Mouse (Mus musculus): Measurements from ENCODE around the gene Armc8.

The Armc8 gene

DNA sequence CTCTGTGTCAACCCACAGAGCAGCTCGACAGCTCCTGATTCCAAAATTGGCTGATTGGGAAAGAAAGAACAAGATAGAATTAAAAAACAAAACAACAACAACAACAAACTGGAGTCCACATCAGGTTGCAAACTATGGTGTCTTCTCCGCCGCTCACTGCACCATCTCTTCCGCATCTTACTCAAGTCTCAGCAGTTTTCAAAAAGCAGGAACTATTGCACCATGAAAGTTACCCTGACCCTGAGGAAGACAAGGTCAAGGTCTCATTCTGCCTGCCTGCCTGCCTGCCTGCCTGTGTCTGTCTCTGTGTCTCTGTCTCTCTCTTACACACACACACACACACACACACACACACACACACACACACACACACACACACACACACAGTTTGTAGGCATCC lies 69.4 kb downstream of the Armc8 start:
- DNase-seq (ENCODE audit: low spot score): no peak

DNA sequence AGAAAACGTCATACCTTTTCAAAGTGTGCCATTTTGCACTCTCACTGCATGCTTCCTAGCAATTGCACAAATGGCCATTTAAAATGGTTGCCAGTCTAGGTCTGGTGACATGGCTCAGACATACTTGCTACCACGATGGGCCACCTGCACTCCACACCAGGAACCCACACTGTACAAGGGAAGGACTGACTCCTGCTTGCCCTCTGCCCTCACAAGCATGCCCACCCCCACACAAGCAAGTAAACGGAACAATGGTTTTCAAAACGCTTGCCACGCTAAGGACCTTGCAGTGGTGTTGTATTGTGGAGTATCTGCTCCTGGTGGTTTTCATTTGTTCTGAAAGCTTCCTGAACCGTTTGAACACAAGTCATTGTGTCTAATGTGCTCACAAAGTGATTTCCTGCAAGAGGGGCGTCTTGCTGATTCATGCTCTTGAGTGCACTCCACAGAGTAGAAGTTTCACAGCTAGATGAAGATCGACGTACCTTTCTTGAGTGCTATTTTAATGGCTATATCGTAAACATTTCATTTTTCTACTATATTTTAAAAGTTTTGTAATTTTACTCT lies 76.0 kb downstream of the Armc8 start:
- DNase-seq (ENCODE audit: low spot score): no peak

DNA sequence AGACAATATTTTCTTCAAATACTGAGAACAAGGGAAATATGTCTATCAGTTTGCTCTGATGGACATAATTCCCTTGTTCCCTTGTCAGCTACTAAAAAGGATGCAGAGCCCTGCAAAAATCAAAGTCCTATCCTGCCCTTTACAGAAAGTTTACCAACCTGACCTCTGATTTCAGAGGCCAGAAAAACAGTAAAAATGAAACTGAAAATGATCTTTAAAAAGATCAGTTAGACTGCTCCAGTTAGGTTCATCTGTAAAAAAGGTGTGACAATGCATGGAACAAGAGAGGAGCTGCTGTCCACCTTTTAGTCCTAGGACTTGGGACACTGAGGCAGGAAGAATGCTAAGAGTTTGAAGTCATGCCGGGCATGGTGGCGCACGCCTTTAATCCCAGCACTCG lies 77.6 kb downstream of the Armc8 start:
- no peak for DNase-seq (ENCODE audit: low spot score)

DNA sequence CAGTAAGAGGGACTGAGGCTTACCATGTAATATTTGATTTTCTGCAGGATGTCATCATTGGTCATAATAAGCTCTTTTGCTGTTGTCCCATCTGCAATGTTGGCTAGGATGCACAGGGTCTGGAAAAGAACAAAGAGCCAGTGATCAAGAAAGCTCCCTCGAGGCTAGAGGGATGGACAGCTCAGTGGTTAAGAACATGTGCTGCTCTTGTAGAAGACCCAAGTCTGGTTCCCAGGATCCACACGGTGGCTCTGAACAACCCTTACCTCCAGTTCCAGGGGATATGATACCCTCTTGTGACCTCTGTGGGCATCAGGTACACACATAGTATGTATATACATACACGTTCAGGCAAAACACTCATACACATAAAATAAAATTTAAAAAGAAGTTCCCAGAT lies 80.9 kb downstream of the Armc8 start:
- no peak for DNase-seq (ENCODE audit: low spot score)

DNA sequence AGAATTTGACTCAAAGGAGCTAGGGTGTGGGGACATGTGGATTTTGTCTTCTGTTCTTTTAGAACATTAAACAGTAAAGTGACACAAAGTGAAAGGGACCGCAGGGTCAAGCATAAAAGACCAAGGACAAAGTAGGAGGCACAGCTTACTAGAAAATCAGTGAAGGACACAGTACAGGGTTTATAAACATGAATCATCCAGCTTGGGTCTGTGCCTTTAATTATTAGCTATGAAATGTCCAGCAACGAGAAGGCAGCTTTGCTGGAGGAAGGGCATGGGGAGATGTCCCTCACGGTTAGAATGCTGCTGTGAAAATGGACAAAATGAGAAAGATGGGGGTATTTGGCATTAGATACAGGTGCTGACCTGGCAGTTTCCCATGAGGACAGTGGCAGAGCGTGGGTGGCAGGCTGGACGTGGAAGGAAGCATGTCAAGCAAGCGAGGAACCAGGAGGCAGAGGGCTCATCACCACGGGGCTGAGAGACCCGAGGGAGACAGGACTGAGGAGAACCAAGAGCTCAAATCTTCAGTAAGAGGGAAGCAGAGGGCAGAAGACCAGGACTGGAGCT lies 81.5 kb downstream of the Armc8 start:
- DNase-seq (ENCODE audit: low spot score): no peak

DNA sequence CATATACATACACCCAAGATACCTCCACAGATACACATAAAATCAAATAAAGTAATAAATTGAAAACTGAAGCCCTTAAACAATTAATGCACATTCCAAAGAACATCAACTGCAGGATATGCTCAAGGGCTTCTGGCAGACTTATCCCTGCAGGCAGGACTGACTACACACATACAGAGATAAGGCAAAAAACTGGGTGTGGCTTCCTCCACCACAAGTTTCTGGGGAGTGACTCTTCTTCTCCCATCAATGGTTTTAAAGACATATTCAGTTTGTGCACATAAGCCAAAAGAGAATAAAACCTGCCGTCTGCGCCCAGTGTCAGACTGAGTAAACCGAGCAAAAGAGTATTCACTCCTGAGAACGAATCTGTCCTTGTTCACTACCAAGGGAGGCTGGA lies 83.6 kb downstream of the Armc8 start:
- no peak for DNase-seq (ENCODE audit: low spot score)

DNA sequence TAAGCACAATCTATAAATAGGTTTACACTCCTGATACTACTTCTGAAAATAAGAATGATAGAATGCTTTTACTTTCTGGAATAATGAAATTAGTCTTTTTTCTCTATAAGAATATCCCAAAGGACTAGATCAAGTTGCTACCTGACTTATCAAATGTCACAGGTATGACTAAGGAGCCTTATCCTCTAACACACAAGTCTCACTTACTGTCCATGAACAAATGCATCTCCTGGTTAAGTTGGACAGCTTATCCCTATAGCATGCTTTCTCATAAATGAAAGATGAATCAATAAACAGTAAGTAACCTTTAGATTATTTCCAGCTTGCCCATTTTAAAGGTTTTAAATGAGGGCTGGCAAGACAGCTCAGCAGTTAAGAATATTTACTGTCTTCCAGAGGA lies 84.1 kb downstream of the Armc8 start:
- DNase-seq (ENCODE audit: low spot score): no peak

DNA sequence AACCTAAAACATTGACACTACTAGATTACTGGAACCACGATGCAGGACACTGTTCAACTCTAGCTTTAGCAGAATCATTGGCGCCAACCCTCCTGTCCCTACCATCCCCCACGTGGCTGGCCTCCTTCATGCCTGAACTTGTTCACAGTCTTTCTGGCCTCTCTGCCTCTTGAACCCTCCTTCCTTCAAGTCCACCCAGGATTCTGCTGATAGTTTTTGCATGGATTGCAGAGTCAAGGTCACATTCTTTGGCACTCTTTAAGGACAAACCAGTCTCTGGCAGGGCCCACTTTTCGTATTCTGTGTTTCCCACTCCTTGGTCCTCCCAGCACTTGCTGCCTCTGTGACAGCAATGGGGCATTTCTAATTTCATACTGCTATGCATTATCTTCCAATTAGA lies 85.5 kb downstream of the Armc8 start:
- no peak for DNase-seq (ENCODE audit: low spot score)

DNA sequence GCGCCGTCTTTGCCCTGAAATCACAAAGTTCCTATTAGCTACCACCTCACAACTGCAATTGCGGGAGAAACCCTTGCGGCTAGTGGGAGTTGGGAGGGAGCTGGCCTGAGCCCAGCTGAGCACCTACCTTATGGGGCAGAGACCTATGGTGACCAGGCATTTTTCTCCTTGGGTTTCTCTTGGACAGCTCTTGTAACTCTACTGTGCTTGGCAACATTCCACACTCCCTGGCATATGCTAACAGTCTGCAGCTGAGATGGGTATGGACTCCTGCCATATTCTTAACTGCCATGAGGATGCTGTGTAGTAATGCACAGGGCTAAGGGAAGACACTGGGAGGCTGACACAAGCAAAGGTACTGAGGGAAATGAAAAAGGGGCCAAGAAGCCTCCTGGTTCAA lies 87.9 kb downstream of the Armc8 start:
- DNase-seq (ENCODE audit: low spot score): no peak

DNA sequence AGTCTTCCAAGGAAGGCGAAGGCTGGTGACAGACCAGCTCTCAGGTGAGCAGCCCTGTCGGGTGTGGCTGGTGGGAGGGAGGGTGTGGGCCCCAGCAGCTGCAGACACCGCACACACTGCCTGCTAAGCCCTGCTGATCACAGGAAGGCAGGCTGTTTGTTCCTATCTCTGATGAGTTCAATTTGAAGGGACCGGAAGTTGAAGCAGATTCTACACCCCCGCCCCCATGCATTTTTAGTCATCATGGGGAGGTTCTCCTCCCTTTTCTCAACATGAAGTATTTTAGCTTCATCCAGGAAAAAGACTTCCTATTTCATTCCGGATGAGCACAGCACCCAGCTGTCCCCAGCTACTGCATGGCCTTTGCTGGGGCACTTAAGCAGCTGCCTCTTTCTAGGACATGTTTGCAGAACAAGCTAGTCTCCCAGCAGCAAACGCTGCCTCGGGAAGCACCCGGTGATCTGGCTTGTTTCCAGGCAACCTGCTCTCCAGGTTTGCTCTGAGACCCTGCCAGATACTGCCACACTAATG lies 89.5 kb downstream of the Armc8 start:
- DNase-seq (ENCODE audit: low spot score): peak; percentile 40

DNA sequence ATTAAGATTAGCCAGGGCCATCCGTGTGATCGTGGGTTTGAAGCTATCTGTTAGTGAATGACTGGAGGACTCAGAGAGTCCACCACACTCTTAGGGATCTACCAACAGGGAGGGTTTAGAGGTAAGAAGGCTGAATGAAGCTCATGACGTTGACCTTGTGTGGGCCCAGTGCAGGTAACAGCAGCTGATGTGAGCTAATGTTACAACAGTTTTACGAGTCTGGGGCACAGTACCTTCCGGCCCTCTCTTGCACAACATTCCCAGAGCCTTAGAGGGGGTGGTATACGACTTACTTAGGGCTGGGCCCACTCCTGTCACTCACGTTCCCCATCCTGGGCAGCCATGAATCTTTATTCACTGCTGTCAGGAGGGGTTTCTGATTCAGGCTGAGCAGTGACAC lies 97.4 kb downstream of the Armc8 start:
- DNase-seq (ENCODE audit: low spot score): no peak

DNA sequence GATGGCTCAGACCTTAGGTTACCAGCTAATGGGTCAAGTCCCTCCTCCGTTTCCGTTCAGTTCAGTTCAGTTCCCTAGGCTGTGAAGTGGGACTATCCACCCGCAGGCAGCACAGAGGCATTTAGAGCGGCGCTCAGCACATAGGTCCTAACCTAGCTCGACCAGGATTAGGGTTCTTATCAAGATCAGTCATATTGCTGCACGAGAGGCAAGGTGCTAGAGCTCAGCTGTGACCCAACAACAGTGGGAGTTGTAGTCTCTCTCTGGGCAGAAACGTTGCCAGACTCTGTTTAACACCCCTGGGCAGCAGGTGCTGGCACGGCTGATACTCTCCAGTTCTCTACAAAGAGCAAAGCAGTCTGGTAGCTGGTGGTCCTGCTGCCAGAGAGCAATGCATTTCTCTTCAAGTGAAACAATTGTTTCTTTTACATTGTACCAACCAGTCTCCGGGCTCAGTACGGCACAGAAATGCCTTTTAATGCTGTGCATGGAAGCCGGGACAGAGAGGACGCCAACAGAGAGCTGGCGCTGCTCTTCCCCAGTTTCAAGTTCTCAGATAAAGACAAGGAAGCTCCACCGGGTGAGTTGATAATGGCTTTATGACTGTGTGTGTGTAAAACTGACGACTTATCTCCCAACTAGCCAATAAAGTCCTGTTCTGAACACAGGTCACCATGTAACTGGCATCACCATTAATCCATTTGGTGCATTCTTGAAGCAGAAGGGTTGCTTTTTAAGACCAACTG lies 98.2 kb downstream of the Armc8 start:
- DNase-seq (ENCODE audit: low spot score): no peak

DNA sequence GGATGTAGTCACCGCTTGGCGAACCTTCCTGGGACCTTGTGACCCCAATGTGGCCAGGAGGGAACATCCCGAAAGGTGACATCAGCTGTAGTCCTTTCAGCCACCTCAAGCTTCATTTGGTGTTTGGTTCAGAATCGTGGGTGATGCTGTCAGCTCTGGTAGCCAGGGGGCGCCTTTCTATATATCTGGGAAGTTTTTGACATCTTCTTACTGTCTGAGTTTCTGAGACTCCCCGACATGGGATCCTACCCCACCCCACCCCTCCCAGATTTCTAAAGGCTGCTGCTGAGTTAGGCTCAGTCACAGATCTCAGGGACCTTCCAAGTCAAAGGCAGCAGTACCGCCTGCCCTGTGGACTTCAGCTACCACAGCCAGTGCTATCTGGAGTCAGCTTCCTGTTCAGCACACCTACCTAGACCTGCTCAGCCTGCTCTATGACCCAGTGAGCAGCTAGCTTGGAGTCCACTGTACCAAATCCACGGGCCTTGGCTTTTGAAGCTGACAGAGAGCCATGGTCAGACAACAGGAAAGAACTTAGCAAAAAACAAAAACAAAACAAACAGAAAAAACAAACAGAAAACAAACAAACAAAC lies 98.9 kb downstream of the Armc8 start:
- DNase-seq (ENCODE audit: low spot score): peak; percentile 19

DNA sequence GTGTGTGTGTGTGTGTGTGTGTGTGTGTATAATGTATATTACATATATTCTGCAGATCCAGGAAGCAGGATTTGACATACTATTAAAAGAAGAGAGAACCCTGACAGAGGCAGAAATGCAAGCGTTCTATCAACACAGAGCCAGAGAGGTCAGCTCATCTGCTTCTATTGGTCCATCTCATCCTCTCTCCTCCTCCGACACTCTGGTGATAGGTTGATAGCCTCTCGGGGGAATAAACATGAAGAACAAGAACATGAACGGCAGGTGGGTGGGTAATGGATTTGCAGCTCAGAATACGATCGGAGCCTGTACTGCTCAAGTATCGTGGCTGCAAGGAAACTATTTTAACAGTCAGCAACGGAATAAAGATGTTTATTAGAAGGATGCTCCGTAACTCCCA lies 100.1 kb downstream of the Armc8 start:
- DNase-seq (ENCODE audit: low spot score): no peak

DNA sequence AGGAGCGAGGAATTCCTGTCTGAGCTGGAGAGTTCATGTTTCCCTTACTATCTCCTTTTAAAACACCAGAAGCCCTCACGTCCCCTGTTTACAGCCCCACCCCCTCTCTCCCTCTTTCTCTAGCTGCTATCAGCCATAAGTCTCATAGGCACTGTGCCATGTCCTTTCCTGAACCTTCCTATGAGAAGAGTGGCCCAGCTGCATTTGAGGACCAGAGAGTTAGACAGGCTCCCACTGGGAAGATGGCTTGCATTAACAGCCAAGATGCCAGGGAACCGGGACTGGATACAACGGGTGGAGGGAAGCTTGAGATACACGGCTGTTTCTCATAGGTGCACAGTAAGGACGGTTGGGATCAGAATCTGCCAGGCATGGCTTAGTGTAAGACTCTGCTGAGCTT lies 103.8 kb downstream of the Armc8 start:
- no peak for DNase-seq (ENCODE audit: low spot score)

DNA sequence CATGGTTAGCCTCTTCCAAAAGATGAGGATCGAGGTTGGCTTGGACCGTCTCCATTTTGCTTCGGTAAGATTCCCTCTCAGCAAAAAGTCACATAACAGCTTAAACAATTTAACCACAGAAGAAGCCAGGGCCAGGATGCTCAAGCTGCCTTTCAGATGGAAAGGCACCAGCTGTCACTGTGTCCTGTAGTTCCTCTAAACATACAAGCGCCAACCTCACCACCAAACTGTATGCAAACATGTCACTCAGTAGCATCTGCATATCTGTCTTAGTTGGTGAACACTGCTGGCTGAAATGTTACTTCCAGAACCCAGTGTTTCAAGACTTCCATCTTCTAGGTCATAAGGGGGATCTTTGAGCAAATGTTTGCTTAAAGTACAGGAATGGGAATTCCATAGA lies 109.0 kb downstream of the Armc8 start:
- no peak for DNase-seq (ENCODE audit: low spot score)

DNA sequence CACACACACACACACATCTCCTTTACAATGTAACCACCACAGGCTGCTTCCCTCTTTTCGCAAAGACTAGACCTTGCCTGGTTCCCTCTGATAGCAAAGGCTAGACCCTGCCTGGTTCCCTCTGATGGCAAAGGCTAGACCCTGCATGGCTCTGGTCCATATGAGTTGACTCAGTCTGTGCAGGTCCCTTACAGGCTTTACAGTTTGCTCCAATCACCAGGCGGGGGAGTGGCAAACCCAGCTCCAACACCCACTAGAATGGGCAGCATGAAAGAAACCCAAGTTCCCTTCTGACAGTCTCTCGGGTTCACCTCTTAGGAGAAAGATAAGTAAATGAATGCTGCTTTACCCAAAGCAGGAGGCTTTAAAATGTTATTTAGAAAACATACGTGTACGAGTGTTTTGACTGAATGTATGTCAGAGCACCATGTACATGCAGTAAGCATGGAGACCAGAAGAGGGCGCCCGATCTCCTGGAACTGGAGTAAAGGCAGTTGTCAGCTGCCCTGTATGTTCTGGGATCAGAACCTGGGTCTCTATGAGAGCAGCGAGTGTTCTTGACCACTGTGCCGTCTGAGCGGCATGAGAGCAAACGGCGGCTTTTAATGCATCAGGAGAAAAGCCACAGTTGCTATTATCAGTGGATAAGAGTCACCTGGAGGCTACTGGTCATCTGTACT lies 110.0 kb downstream of the Armc8 start:
- DNase-seq (ENCODE audit: low spot score): peak; percentile 56

DNA sequence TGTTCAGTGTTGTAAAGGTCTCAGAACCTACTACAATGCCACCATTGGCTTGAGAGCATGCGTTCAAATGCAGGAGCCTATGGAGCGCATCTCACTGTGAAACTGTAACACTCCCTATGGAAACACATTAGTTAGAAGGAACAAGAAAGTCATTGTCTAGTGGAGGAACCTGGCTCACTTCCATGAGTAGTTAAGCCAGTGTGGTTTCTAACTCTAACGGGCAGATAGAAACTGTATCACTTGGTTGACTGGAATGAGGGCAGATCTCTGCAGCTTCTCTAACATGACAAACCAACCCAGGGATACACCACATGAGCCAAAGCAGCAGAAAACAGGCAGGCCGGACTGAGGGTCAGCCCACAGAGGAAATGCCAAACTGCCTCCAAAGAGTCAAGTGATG lies 114.5 kb downstream of the Armc8 start:
- DNase-seq (ENCODE audit: low spot score): no peak

DNA sequence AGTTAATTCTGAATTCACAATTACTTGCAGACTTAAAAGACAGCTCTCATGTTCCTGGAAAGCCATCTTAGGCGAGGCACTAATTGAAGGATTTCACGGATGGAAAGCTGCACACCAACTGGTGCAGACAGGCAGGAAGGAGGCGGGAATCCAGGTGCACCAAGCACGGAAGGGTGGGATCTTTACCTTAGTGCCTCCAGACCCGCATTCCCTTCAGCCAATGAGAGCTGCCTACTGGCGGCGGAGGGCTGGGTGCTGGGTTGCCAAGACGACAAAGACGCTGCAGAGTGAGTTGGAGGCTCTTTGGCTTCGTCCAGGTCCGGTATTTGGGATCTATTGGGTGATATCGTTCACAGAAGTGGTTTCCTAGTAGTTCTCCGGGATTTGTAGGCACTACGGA lies 117.5 kb downstream of the Armc8 start, which contains the start of gene Nme9:
TSS of gene Nme9 (plus strand) at position 315 of the 400 bp plus-strand sequence.
- DNase-seq (ENCODE audit: low spot score): no peak

DNA sequence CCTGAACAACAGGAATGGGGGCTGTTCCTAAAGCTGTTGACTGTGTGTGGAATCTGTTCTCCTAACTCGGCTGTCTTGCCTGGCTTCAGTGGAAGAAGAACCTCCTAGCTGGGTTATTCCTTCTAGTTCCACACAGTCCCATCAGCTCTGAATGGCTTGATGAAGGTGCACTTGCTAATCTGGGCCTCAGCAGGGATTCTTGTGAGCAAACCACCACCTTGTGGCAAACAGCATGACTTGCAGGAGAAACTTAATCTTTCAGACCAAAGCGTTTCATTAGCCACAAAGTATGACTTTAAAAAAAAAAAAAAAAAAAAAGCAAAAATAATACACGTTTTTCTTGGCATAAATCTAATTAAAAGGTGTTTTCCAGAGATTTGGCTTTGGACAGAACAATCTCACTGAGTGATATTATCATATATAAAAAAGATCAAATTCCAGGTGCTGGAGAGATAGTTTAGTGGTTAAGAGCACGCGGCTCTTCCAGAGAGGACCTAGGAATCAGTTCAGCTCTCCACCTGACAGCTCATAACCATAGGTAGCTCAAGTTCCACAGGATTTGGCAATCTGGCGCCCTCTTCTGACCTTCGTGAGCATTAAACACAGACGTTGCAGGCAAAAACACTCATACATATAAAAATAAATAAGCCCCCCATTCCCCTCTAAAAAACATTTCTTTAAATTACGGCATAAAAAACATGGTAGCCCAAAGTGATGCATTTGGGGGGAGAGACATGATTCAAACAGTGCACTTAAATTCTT lies 118.6 kb downstream of the Armc8 start:
- DNase-seq (ENCODE audit: low spot score): no peak

DNA sequence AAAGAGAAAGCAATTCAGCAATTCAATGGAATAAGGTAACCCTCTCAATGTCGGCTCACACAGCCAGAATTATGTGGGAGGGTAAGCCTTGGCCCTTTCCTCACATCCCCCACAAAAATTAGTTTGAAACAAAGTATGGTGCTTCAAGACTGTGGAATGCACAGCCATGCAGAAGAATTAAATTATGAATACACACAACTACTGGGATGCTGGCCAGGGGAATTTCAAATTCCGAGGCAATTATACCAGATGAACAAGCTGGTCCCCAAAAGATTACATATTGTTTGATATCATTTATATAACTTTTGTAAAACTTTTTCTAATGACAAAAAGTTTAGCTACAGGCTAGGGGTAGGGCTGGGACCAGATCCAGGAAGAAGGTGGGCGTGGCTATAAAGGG lies 121.4 kb downstream of the Armc8 start:
- peak; percentile 46 for DNase-seq (ENCODE audit: low spot score)

DNA sequence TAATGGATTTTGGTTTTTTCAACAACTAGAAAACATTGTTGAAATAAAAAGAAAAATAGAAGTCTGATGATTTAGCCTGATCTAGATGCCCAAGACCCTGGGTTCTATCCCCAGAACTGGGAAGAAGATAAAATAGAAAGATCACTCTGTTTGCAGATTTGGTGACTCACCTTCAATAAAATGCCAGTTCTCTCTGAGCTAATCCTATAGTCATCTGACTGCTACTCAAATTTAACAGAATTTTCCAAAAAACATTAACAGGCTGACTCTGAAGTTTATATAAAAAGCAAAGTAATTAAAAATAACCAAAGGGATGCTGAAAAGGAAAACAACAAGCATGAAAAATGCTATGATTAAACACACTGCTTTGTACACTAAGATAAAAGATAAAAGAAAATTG lies 122.4 kb downstream of the Armc8 start:
- no peak for DNase-seq (ENCODE audit: low spot score)

All from layer of hippocampus, adult 11-12 months (tissue).